Mouse (Mus musculus) intestine, postnatal 0 days (tissue): ENCODE measurements around the gene 1700029I15Rik. TPM values are rescaled to one million over a fixed set of nuclear protein-coding genes. Genes with fewer than 3 reads are reported as not detected.

ENCODE experiments used
- ATAC-seq: fragments of 200-750 bp; cut with Nextera tagmentation; 2 replicates; pipeline ENCODE4 v1.8.0; 2017; ENCODE audit warnings: mild to moderate bottlenecking, moderate TSS enrichment, moderate library complexity
- H3K27ac ChIP-seq: fragments of 300-500 bp; sonication (generic); 2 replicates; pipeline ENCODE4 v1.5.1; 2014; ENCODE audit warnings: mild to moderate bottlenecking, low read depth, low read length, moderate library complexity
- H3K27me3 ChIP-seq: fragments of 300-500 bp; sonication (generic); replicated peaks from 2 replicates; pipeline ENCODE4 v1.6.1; 2014; ENCODE audit warnings: low read length, mixed read lengths; ENCODE audit not compliant: control insufficient read depth, insufficient read depth
- H3K36me3 ChIP-seq: fragments of 300-500 bp; sonication (generic); 2 replicates; pipeline ENCODE4 v1.6.1; 2014; ENCODE audit warnings: mild to moderate bottlenecking, moderate library complexity; ENCODE audit not compliant: control insufficient read depth, insufficient read depth
- H3K4me1 ChIP-seq: fragments of 300-500 bp; sonication (generic); replicated peaks from 2 replicates; pipeline ENCODE4 v1.6.1; 2014; ENCODE audit warnings: antibody characterized with exemption, low read length, mixed read lengths; ENCODE audit not compliant: control insufficient read depth, insufficient read depth
- H3K4me2 ChIP-seq: fragments of 300-500 bp; sonication (generic); replicated peaks from 2 replicates; pipeline ENCODE4 v1.6.1; 2014; ENCODE audit warnings: low read depth, mild to moderate bottlenecking, moderate library complexity
- H3K4me3 ChIP-seq: fragments of 300-500 bp; sonication (generic); 2 replicates; pipeline ENCODE4 v1.5.1; 2014; ENCODE audit warnings: low read depth, low read length
- H3K9ac ChIP-seq: fragments of 300-500 bp; sonication (generic); 2 replicates; pipeline ENCODE4 v1.6.1; 2014; ENCODE audit warnings: mild to moderate bottlenecking, low read depth, low read length
- H3K9me3 ChIP-seq: fragments of 300-500 bp; sonication (generic); 2 replicates; pipeline ENCODE4 v1.6.1; 2016; ENCODE audit warnings: mixed run types; ENCODE audit not compliant: control insufficient read depth
- CTCF ChIP-seq: sonication (generic); IDR thresholded peaks from 2 replicates; pipeline ENCODE4 v1.5.1; 2016; ENCODE audit warnings: low read depth, mild to moderate bottlenecking, control low read depth, antibody characterized with exemption, moderate library complexity
- WGBS: fragments of 180-500 bp; shearing (Covaris S2); extraction: QIAGEN DNeasy Blood & Tissue Kit; methylation state at CpG from one replicate; pipeline ENCODE4 v1.1.7; 2014; 5-methylcytosine and 5-hydroxymethylcytosine counted together
- polyA plus RNA-seq: library from polyadenylated mRNA; unstranded; fragments of >200 nt; fragmentation: Nextera tagmentation; extraction: Ambion mirVana; gene quantifications from 2 replicates; pipeline ENCODE4 v1.2.1, GENCODE M21; 2015

The 1700029I15Rik gene
- polyA plus RNA-seq, 1 experiment from 2014 or later: 2.1 TPM

DNA sequence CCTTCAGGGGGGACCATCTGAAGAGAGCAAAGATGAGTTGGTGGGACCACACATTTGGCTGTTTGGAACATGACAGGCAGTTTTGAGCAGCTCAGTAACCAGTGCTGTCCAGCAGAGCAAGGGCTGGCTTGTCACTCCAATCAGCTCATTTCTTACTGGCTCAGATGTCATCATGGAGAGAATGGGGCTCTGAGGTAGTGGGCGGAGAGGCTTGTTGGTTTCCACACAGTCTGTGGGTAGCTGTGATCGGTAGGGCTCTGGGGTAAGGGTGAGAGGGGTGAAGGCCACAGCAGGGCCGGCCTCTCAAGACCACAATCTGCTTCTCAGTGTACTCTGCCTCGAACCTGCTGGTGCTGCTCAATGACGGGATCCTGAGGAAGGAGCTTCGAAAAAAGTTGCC lies 6.0 kb upstream of the 1700029I15Rik start:
- H3K9ac ChIP-seq: peak overlapping the region; percentile 58
- peak overlapping the region; percentile 66 for H3K4me3 ChIP-seq
- no peak overlapping the region for H3K27ac ChIP-seq
- H3K4me2 ChIP-seq: peak overlapping the region; percentile 89
- ATAC-seq: no peak
- H3K4me1 ChIP-seq: peaks cover 10% of the 10 kb centered on the region
- TF ChIP-seq CTCF: no peak
- H3K27me3 ChIP-seq: no peaks in the 10 kb centered on the region
- 82% methylated on average over 6 of the region's 6 CpGs for WGBS
- no peaks in the 10 kb centered on the region for H3K9me3 ChIP-seq
- H3K36me3 ChIP-seq: peaks cover 41% of the 10 kb centered on the region

DNA sequence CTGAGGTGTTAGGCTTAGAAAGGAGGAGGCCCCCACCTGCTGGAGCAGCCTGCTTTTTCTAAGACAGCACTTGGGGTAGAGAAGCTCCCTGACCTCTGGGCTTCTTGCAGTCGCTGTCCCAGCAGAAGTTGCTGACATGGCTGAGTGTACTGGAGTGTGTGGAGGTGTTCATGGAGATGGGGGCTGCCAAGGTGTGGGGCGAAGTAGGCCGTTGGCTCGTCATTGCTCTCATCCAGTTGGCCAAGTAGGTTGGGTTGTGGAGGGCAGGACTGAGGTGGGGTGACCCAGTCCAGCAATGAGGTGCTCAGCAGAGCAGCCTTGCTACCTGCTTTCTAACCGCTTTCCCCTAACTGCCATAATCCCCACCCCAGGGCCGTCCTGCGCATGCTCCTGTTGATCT lies 5.0 kb upstream of the 1700029I15Rik start:
- no peak overlapping the region for H3K4me2 ChIP-seq
- 94% methylated on average over 7 of the region's 7 CpGs for WGBS
- H3K9ac ChIP-seq: no peak overlapping the region
- no peaks in the 10 kb centered on the region for H3K9me3 ChIP-seq
- ATAC-seq: no peak
- no peak for TF ChIP-seq CTCF
- no peak overlapping the region for H3K4me3 ChIP-seq
- H3K4me1 ChIP-seq: peaks cover 5% of the 10 kb centered on the region
- peaks cover 51% of the 10 kb centered on the region for H3K36me3 ChIP-seq
- H3K27me3 ChIP-seq: no peaks in the 10 kb centered on the region
- no peak overlapping the region for H3K27ac ChIP-seq

DNA sequence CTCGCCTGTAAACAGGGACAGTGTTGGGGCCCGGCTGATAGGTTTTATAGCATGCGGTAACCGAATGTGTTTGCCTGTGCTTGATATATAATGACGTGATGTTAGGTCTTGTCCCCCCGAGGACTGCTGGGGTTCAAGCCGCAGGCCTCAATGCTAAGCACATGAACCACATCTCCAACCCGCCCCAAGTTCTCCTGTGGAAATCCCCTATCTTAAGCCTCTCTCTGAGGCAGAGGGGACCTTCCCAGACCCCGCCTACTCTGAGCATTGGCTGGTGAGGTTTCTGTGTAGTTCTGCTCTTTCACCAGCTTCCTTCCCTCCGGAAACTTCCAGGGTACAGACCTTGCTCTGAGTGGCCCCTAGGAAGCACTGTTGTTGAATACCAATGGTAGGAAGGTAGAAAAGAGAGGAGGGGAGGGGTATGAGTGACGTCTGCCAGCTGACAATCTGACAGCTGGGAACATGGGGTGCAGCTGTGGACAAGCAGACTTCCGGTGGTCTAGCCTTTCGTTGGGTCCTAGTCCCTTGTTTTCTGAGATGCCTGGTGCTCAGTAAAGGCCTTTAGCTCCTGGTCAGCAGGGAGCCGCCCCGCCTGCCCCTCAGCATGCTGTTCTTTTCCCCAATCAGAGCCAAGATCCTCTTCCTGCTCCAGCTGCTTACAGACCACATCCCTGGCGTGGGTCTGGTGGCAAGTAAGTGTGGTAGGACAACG lies 2.4 kb upstream of the 1700029I15Rik start:
- H3K4me1 ChIP-seq: no peaks in the 10 kb centered on the region; the same call in 1 of the 2 replicates
- 78% methylated on average over 17 of the region's 17 CpGs for WGBS
- H3K9ac ChIP-seq: no peak overlapping the region
- TF ChIP-seq CTCF: no peak
- no peak overlapping the region for H3K27ac ChIP-seq
- no peaks in the 10 kb centered on the region for H3K9me3 ChIP-seq
- no peaks in the 10 kb centered on the region for H3K27me3 ChIP-seq
- peaks cover 58% of the 10 kb centered on the region for H3K36me3 ChIP-seq
- ATAC-seq: no peak
- no peak overlapping the region for H3K4me3 ChIP-seq
- H3K4me2 ChIP-seq: no peak overlapping the region

DNA sequence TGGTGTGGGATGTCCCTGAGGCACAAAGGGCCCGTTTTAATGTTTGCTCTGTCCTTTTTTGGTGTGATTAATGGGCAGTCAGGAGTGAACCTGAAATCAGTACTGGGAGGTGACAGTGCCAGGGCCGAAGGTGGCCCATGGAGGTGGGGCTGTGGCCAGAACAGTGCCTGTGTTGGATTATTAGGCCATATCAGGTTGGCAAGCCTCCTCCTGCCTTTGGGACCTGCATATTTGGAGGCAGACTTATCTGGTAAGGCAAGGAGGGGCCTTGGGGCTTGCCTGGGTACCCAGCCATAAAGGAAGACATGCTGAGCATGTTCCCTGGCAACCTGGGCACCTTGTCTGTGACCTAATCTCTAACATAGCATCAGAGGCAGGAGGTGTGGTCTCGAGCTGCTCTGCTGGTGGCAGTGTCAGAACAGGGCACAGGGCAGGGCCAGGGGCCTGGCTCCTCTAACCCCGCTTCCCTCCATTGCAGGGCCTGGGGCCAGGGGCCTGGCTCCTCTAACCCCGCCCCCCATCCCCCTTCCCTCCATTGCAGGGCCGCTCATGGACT lies 1.8 kb upstream of the 1700029I15Rik start:
- no peak for ATAC-seq
- H3K4me2 ChIP-seq: no peak overlapping the region
- no peaks in the 10 kb centered on the region for H3K27me3 ChIP-seq
- peaks cover 58% of the 10 kb centered on the region for H3K36me3 ChIP-seq
- no peak overlapping the region for H3K9ac ChIP-seq
- WGBS: 65% methylated on average over 6 of the region's 6 CpGs
- H3K27ac ChIP-seq: no peak overlapping the region
- TF ChIP-seq CTCF: no peak
- no peaks in the 10 kb centered on the region; the same call in 1 of the 2 replicates for H3K4me1 ChIP-seq
- no peaks in the 10 kb centered on the region for H3K9me3 ChIP-seq
- no peak overlapping the region for H3K4me3 ChIP-seq

DNA sequence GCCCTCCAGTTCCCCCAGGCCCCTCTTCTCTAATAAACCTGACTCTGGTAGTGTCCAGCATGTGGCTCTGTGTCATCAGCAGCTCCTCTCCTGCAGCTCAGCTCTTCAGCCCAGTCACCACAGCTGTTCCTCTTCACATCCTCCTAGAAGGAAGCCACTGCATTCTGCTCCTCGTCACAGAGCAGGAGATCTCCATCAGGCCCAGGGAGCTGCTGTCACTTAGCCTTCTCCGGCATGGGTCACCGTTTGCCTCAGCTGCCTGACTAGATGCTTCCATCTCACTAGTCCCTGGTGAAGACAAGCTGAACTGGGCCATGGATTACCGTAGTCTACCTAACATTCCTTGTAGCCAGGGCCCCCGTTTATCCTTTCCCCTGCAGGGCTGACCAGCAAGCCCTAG lies 1.2 kb upstream of the 1700029I15Rik start:
- 87% methylated on average over 5 of the region's 5 CpGs for WGBS
- Histone ChIP-seq H3K4me1 (no peaks in the 10 kb centered on the region), H3K27me3 (no peaks in the 10 kb centered on the region), H3K36me3 (peaks cover 61% of the 10 kb centered on the region), H3K9me3 (no peaks in the 10 kb centered on the region), H3K27ac (no peak overlapping the region; the same call in 1 of the 2 replicates), H3K4me2 (no peak overlapping the region), H3K9ac (no peak overlapping the region), H3K4me3 (no peak overlapping the region)
- no peak for TF ChIP-seq CTCF
- ATAC-seq: no peak

DNA sequence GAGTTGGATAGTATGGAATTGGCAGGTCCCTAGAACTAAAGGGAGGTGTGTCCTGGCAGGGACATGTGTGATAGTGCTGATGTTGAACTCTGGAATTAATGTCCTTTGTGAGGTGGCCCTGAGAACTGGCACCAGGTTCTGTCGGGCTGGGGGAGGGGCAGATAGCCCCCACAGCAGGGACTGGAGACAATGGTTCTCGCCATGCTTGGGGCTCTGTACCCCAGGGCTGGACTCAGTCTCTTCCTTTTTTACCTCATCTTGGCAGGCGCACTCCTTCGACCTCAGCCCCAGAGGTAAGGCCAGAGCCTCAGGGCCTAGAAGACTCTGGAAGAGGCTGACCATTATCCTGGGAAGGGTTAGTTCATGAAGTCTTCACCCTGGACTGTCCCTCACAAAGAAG lies 421 bp downstream of the 1700029I15Rik start:
- 87% methylated on average over 4 of the region's 4 CpGs for WGBS
- no peak for ATAC-seq
- no peak overlapping the region for H3K27ac ChIP-seq
- H3K36me3 ChIP-seq: peaks cover 62% of the 10 kb centered on the region
- H3K4me2 ChIP-seq: no peak overlapping the region
- H3K4me1 ChIP-seq: no peaks in the 10 kb centered on the region
- TF ChIP-seq CTCF: no peak
- no peaks in the 10 kb centered on the region for H3K27me3 ChIP-seq
- H3K9me3 ChIP-seq: no peaks in the 10 kb centered on the region
- no peak overlapping the region for H3K4me3 ChIP-seq
- H3K9ac ChIP-seq: no peak overlapping the region
